Mouse (Mus musculus): Measurements from ENCODE around the gene Gm42791. TPM values are rescaled to one million over a fixed set of nuclear protein-coding genes. Genes with fewer than 3 reads are reported as not detected.

Gene Gm42791
- polyA plus RNA-seq (2014; fragmentation: Nextera tagmentation; extraction: Ambion mirVana): not detected in 2 replicates

- DNase-seq (ENCODE audit: low spot score) (peak; percentile 95), ATAC-seq (replicated peaks; ENCODE audit: insufficient number of reproducible peaks, low FRiP score, low TSS enrichment, low read depth) (peak; percentile 71)
- Histone ChIP-seq H3K36me3 (replicated peaks; ENCODE audit: control insufficient read depth, insufficient read depth, low read depth, low read length) (no peaks in the 10 kb centered on the region), H3K27ac (replicated peaks; ENCODE audit: low read depth, low read length) (peak within 1 kb of the TSS; percentile 97), H3K9ac (replicated peaks; ENCODE audit: low read length) (peak within 1 kb of the TSS; percentile 82), H3K9me3 (replicated peaks; ENCODE audit: control insufficient read depth, low read length) (no peaks in the 10 kb centered on the region), H3K27me3 (ENCODE audit: control insufficient read depth, insufficient read depth, low read length) (no peaks in the 10 kb centered on the region), H3K4me1 (ENCODE audit: control insufficient read depth, insufficient read depth, low read length) (no peaks in the 10 kb centered on the region), H3K4me2 (ENCODE audit: low read depth, low read length) (peak within 1 kb of the TSS; percentile 72), H3K4me3 (ENCODE audit: low read depth, low read length) (peak within 1 kb of the TSS; percentile 45)
- WGBS: under 1% methylated on average over 33 of the region's 33 CpGs
Measured at GRCm38 (mm10) chr5:148994706-148995414, at the start of gene Gm42791. Gm42791 (minus strand) TSS chr5:148995147.

DNA sequence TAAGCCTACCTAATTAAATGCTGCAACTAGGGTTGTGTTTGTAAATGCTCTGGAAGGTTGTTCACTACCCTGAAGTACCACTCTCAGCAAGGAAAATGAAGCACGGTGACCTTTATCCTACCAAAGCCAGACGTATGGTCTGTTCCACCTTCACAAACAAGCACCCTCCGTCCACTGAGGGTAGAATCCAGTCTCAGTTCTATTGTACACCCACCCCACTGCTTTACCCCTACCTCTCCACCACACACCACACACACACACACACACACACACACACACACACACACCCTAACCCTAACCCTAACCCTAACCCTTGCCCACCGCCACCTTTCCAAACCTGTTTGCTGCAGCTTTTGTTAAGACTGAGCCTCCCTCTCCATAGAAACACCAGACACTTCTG, 49.1 kb upstream of the Gm42791 start:
- H3K4me3 ChIP-seq (ENCODE audit: low read depth, low read length): no peak overlapping the region
- no peaks in the 10 kb centered on the region for H3K27me3 ChIP-seq (ENCODE audit: control insufficient read depth, insufficient read depth, low read length)
- ATAC-seq (replicated peaks; ENCODE audit: insufficient number of reproducible peaks, low FRiP score, low TSS enrichment, low read depth) (0 out of 2 replicates have a peak, but pooled peaks have one; percentile 32), DNase-seq (ENCODE audit: low spot score) (no peak)
- H3K4me2 ChIP-seq (ENCODE audit: low read depth, low read length): no peak overlapping the region
- no peaks in the 10 kb centered on the region for H3K4me1 ChIP-seq (ENCODE audit: control insufficient read depth, insufficient read depth, low read length)
- H3K9ac ChIP-seq (replicated peaks; ENCODE audit: low read length): no peak overlapping the region
- no peak overlapping the region for H3K27ac ChIP-seq (replicated peaks; ENCODE audit: low read depth, low read length)
- H3K9me3 ChIP-seq (replicated peaks; ENCODE audit: control insufficient read depth, low read length): no peaks in the 10 kb centered on the region
- WGBS: 81% methylated on average over 4 of the region's 4 CpGs
- no peaks in the 10 kb centered on the region for H3K36me3 ChIP-seq (replicated peaks; ENCODE audit: control insufficient read depth, insufficient read depth, low read depth, low read length)

GRCm38 (mm10) chr5:149043240-149043639, 48.3 kb upstream of the Gm42791 start:
- no peaks in the 10 kb centered on the region for H3K36me3 ChIP-seq (replicated peaks; ENCODE audit: control insufficient read depth, insufficient read depth, low read depth, low read length)
- no peak overlapping the region for H3K27ac ChIP-seq (replicated peaks; ENCODE audit: low read depth, low read length)
- no peak for ATAC-seq (replicated peaks; ENCODE audit: insufficient number of reproducible peaks, low FRiP score, low TSS enrichment, low read depth)
- H3K4me3 ChIP-seq (ENCODE audit: low read depth, low read length): no peak overlapping the region
- H3K4me1 ChIP-seq (ENCODE audit: control insufficient read depth, insufficient read depth, low read length): no peaks in the 10 kb centered on the region
- no peaks in the 10 kb centered on the region for H3K9me3 ChIP-seq (replicated peaks; ENCODE audit: control insufficient read depth, low read length)
- no peak for DNase-seq (ENCODE audit: low spot score)
- 91% methylated on average over 6 of the region's 6 CpGs for WGBS
- no peak overlapping the region for H3K9ac ChIP-seq (replicated peaks; ENCODE audit: low read length)
- H3K27me3 ChIP-seq (ENCODE audit: control insufficient read depth, insufficient read depth, low read length): no peaks in the 10 kb centered on the region
- H3K4me2 ChIP-seq (ENCODE audit: low read depth, low read length): no peak overlapping the region

DNA sequence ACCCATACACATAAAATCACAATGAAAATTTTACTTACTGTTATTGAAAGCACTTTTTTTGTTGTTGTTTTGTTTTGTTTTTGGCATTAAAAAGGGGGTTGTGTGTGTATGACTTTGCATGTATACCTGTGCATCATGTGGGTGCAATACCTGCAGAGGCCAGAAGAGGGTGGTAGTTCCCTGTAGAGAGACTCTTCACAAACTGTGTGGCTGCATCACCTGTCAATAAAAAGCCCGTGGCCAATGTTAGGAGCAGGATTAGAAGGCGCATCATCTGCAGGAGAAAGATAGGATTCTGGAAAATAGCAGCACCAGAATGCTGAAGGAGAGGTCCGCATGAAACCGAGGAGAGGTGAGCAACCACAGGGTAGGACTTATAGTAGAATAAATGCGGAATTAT, 44.9 kb upstream of the Gm42791 start:
- Histone ChIP-seq H3K4me3 (ENCODE audit: low read depth, low read length) (no peak overlapping the region), H3K9me3 (replicated peaks; ENCODE audit: control insufficient read depth, low read length) (no peaks in the 10 kb centered on the region), H3K27ac (replicated peaks; ENCODE audit: low read depth, low read length) (no peak overlapping the region), H3K4me1 (ENCODE audit: control insufficient read depth, insufficient read depth, low read length) (no peaks in the 10 kb centered on the region), H3K4me2 (ENCODE audit: low read depth, low read length) (no peak overlapping the region), H3K36me3 (replicated peaks; ENCODE audit: control insufficient read depth, insufficient read depth, low read depth, low read length) (no peaks in the 10 kb centered on the region), H3K9ac (replicated peaks; ENCODE audit: low read length) (no peak overlapping the region), H3K27me3 (ENCODE audit: control insufficient read depth, insufficient read depth, low read length) (no peaks in the 10 kb centered on the region)
- WGBS: 89% methylated on average over 5 of the region's 5 CpGs
- peak; percentile 43 for DNase-seq (ENCODE audit: low spot score)
- ATAC-seq (replicated peaks; ENCODE audit: insufficient number of reproducible peaks, low FRiP score, low TSS enrichment, low read depth): no peak

DNA sequence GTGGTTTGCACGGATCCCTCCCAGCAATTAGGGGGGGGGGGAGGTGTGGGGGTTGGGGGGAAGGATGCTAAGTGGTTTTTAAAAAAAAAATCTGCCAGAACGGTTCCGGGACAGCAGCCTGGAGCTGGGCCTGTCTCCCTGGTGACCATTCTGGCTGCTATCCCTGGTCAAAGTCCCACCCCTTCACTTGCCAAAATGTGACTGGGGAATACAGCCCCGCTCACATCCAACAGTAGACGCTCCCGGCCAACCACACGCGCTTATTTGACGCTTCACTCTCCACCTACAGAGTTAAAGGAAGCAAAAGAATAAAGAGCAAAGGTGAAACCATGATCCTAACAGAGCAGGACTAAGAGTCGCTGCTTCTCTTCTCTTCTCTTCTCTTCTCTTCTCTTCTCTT, 42.8 kb upstream of the Gm42791 start:
- H3K9me3 ChIP-seq (replicated peaks; ENCODE audit: control insufficient read depth, low read length): no peaks in the 10 kb centered on the region
- WGBS: 27% methylated on average over 10 of the region's 10 CpGs
- H3K4me2 ChIP-seq (ENCODE audit: low read depth, low read length): no peak overlapping the region

GRCm38 (mm10) chr5:149036920-149037319, 42.0 kb upstream of the Gm42791 start:
- DNase-seq (ENCODE audit: low spot score) (no peak), ATAC-seq (replicated peaks; ENCODE audit: insufficient number of reproducible peaks, low FRiP score, low TSS enrichment, low read depth) (no peak)
- Histone ChIP-seq H3K36me3 (replicated peaks; ENCODE audit: control insufficient read depth, insufficient read depth, low read depth, low read length) (no peaks in the 10 kb centered on the region), H3K4me1 (ENCODE audit: control insufficient read depth, insufficient read depth, low read length) (no peaks in the 10 kb centered on the region), H3K27ac (replicated peaks; ENCODE audit: low read depth, low read length) (no peak overlapping the region), H3K4me3 (ENCODE audit: low read depth, low read length) (no peak overlapping the region), H3K4me2 (ENCODE audit: low read depth, low read length) (no peak overlapping the region), H3K27me3 (ENCODE audit: control insufficient read depth, insufficient read depth, low read length) (no peaks in the 10 kb centered on the region), H3K9ac (replicated peaks; ENCODE audit: low read length) (no peak overlapping the region), H3K9me3 (replicated peaks; ENCODE audit: control insufficient read depth, low read length) (no peaks in the 10 kb centered on the region)
- 89% methylated on average over 3 of the region's 3 CpGs for WGBS

More for the DNA sequence above, 42.8 kb upstream of the Gm42791 start:
- H3K36me3 ChIP-seq (replicated peaks; ENCODE audit: control insufficient read depth, insufficient read depth, low read depth, low read length): no peaks in the 10 kb centered on the region
- H3K27ac ChIP-seq (replicated peaks; ENCODE audit: low read depth, low read length): no peak overlapping the region
- no peak overlapping the region for H3K9ac ChIP-seq (replicated peaks; ENCODE audit: low read length)
- H3K4me3 ChIP-seq (ENCODE audit: low read depth, low read length): no peak overlapping the region
- no peaks in the 10 kb centered on the region for H3K4me1 ChIP-seq (ENCODE audit: control insufficient read depth, insufficient read depth, low read length)
- ATAC-seq (replicated peaks; ENCODE audit: insufficient number of reproducible peaks, low FRiP score, low TSS enrichment, low read depth) (no peak), DNase-seq (ENCODE audit: low spot score) (no peak)
- H3K27me3 ChIP-seq (ENCODE audit: control insufficient read depth, insufficient read depth, low read length): no peaks in the 10 kb centered on the region

DNA sequence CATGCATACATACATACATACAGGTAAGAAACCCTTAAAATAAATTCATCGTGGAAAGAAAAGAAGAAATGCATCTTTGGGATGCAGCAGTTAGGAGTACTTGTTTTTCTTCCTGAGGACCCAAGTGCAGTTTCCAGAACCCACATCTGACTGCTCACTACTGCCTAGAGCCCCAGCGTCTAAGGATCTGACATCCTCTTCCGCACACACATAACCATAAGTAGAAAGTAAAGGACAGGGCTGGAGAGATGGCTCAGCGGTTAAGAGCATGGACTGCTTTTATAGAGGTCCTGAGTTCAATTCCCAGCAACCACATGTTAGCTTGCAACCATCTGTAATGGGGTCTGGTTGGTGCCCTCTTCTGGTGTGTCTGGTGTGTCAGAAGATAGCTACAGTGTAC, 37.5 kb upstream of the Gm42791 start:
- Histone ChIP-seq H3K4me3 (ENCODE audit: low read depth, low read length) (no peak overlapping the region), H3K4me1 (ENCODE audit: control insufficient read depth, insufficient read depth, low read length) (no peaks in the 10 kb centered on the region), H3K9ac (replicated peaks; ENCODE audit: low read length) (no peak overlapping the region), H3K36me3 (replicated peaks; ENCODE audit: control insufficient read depth, insufficient read depth, low read depth, low read length) (no peaks in the 10 kb centered on the region), H3K27ac (replicated peaks; ENCODE audit: low read depth, low read length) (no peak overlapping the region), H3K9me3 (replicated peaks; ENCODE audit: control insufficient read depth, low read length) (no peaks in the 10 kb centered on the region), H3K4me2 (ENCODE audit: low read depth, low read length) (no peak overlapping the region), H3K27me3 (ENCODE audit: control insufficient read depth, insufficient read depth, low read length) (no peaks in the 10 kb centered on the region)
- no peak for DNase-seq (ENCODE audit: low spot score)
- WGBS: 92% methylated on average over 4 of the region's 4 CpGs
- ATAC-seq (replicated peaks; ENCODE audit: insufficient number of reproducible peaks, low FRiP score, low TSS enrichment, low read depth): no peak

- Histone ChIP-seq H3K27me3 (ENCODE audit: control insufficient read depth, insufficient read depth, low read length) (no peaks in the 10 kb centered on the region), H3K36me3 (replicated peaks; ENCODE audit: control insufficient read depth, insufficient read depth, low read depth, low read length) (no peaks in the 10 kb centered on the region), H3K27ac (replicated peaks; ENCODE audit: low read depth, low read length) (peak overlapping the region; percentile 66), H3K4me1 (ENCODE audit: control insufficient read depth, insufficient read depth, low read length) (no peaks in the 10 kb centered on the region), H3K9me3 (replicated peaks; ENCODE audit: control insufficient read depth, low read length) (no peaks in the 10 kb centered on the region), H3K9ac (replicated peaks; ENCODE audit: low read length) (peak overlapping the region; percentile 55), H3K4me2 (ENCODE audit: low read depth, low read length) (peak overlapping the region; percentile 35), H3K4me3 (ENCODE audit: low read depth, low read length) (peak overlapping the region; percentile 25)
- DNase-seq (ENCODE audit: low spot score) (peak; percentile 56), ATAC-seq (replicated peaks; ENCODE audit: insufficient number of reproducible peaks, low FRiP score, low TSS enrichment, low read depth) (peak; percentile 57)
- WGBS: 4% methylated on average over 29 of the region's 30 CpGs
Measured at GRCm38 (mm10) chr5:149031199-149031750, 36.3 kb upstream of the Gm42791 start.

All from embryonic facial prominence, embryonic 11.5 days (tissue).